Mouse (Mus musculus): Measurements from ENCODE around the gene Ier5. TPM values are rescaled to one million over a fixed set of nuclear protein-coding genes. Genes with fewer than 3 reads are reported as not detected.
A peak's percentile ranks its signal among the peaks of the same experiment; 100 is the strongest.

The Ier5 gene
- total and polyA plus RNA-seq, 3 experiments: 9.8 to 16.8 (median 12.5) TPM

- WGBS: 29% methylated on average over 4 of the region's 4 CpGs
- no peaks in the 10 kb centered on the region for H3K79me2 ChIP-seq (replicated peaks; ENCODE audit: control insufficient read depth, insufficient read depth, low read length)
- peak overlapping the region; percentile 34 for H3K27ac ChIP-seq
- H3K9ac ChIP-seq (ENCODE audit: low read depth, low read length): no peak overlapping the region
- no peaks in the 10 kb centered on the region for H3K27me3 ChIP-seq (ENCODE audit: control insufficient read depth, insufficient read depth, low read length)
- peaks cover 11% of the 10 kb centered on the region for H3K4me1 ChIP-seq (ENCODE audit: control insufficient read depth, insufficient read depth, low read length)
- intact Hi-C loops (cut with DNase I): no loop called here
- peaks cover 4% of the 10 kb centered on the region; the same call in 1 of the 2 replicates for H3K36me3 ChIP-seq (ENCODE audit: control insufficient read depth, insufficient read depth, low read length)
- TF ChIP-seq EP300 (IDR thresholded peaks at IDR 0.05; ENCODE audit: insufficient read depth, low read depth, low read length) (no peak), POLR2A (IDR thresholded peaks at IDR 0.05; ENCODE audit: insufficient read depth, low read depth, low read length) (no peak), CTCF (IDR thresholded peaks at IDR 0.05) (no peak)
- no peak for DNase-seq
- no peak overlapping the region for H3K4me3 ChIP-seq
These were observed 9.0 kb upstream of the Ier5 start for GRCm38 (mm10) chr1:155108412-155108811.

- no peaks in the 10 kb centered on the region for H3K79me2 ChIP-seq (replicated peaks; ENCODE audit: control insufficient read depth, insufficient read depth, low read length)
These were observed 8.4 kb upstream of the Ier5 start for GRCm38 (mm10) chr1:155107843-155108242.

GRCm38 (mm10) chr1:155106310-155106709 lies 6.9 kb upstream of the Ier5 start:
- Histone ChIP-seq H3K36me3 (ENCODE audit: control insufficient read depth, insufficient read depth, low read length) (peaks cover 4% of the 10 kb centered on the region; the same call in 1 of the 2 replicates), H3K4me1 (ENCODE audit: control insufficient read depth, insufficient read depth, low read length) (peaks cover 11% of the 10 kb centered on the region), H3K4me3 (no peak overlapping the region), H3K27ac (no peak overlapping the region), H3K79me2 (replicated peaks; ENCODE audit: control insufficient read depth, insufficient read depth, low read length) (no peaks in the 10 kb centered on the region), H3K27me3 (ENCODE audit: control insufficient read depth, insufficient read depth, low read length) (no peaks in the 10 kb centered on the region), H3K9ac (ENCODE audit: low read depth, low read length) (no peak overlapping the region)
- WGBS: 72% methylated on average over 1 of the region's 1 CpGs
- intact Hi-C loops (cut with DNase I): no loop called here
- DNase-seq: no peak
- TF ChIP-seq EP300 (IDR thresholded peaks at IDR 0.05; ENCODE audit: insufficient read depth, low read depth, low read length) (no peak), POLR2A (IDR thresholded peaks at IDR 0.05; ENCODE audit: insufficient read depth, low read depth, low read length) (no peak), CTCF (IDR thresholded peaks at IDR 0.05) (no peak)

More at GRCm38 (mm10) chr1:155107843-155108242, 8.4 kb upstream of the Ier5 start:
- peaks cover 11% of the 10 kb centered on the region for H3K4me1 ChIP-seq (ENCODE audit: control insufficient read depth, insufficient read depth, low read length)
- intact Hi-C loops (cut with DNase I): no loop called here
- H3K27me3 ChIP-seq (ENCODE audit: control insufficient read depth, insufficient read depth, low read length): no peaks in the 10 kb centered on the region
- H3K4me3 ChIP-seq: no peak overlapping the region
- no peak overlapping the region for H3K9ac ChIP-seq (ENCODE audit: low read depth, low read length)
- DNase-seq: no peak
- no peak for TF ChIP-seq POLR2A (IDR thresholded peaks at IDR 0.05; ENCODE audit: insufficient read depth, low read depth, low read length)
- 39% methylated on average over 5 of the region's 5 CpGs for WGBS
- no peak overlapping the region for H3K27ac ChIP-seq
- peaks cover 4% of the 10 kb centered on the region; the same call in 1 of the 2 replicates for H3K36me3 ChIP-seq (ENCODE audit: control insufficient read depth, insufficient read depth, low read length)

- TF ChIP-seq CTCF (IDR thresholded peaks at IDR 0.05) (no peak), POLR2A (IDR thresholded peaks at IDR 0.05; ENCODE audit: insufficient read depth, low read depth, low read length) (no peak), EP300 (IDR thresholded peaks at IDR 0.05; ENCODE audit: insufficient read depth, low read depth, low read length) (no peak)
- Histone ChIP-seq H3K27ac (no peak overlapping the region; the same call in 1 of the 2 replicates), H3K36me3 (ENCODE audit: control insufficient read depth, insufficient read depth, low read length) (no peaks in the 10 kb centered on the region), H3K79me2 (replicated peaks; ENCODE audit: control insufficient read depth, insufficient read depth, low read length) (no peaks in the 10 kb centered on the region), H3K4me3 (no peak overlapping the region), H3K9ac (ENCODE audit: low read depth, low read length) (no peak overlapping the region), H3K4me1 (ENCODE audit: control insufficient read depth, insufficient read depth, low read length) (peaks cover 5% of the 10 kb centered on the region), H3K27me3 (ENCODE audit: control insufficient read depth, insufficient read depth, low read length) (no peaks in the 10 kb centered on the region)
- DNase-seq: no peak
- WGBS: 66% methylated on average over 5 of the region's 5 CpGs
- intact Hi-C loops (cut with DNase I): no loop called here
These were observed 4.6 kb upstream of the Ier5 start for GRCm38 (mm10) chr1:155103991-155104390.

GRCm38 (mm10) chr1:155102631-155103030 lies 3.2 kb upstream of the Ier5 start:
- Histone ChIP-seq H3K27ac (no peak overlapping the region), H3K27me3 (ENCODE audit: control insufficient read depth, insufficient read depth, low read length) (no peaks in the 10 kb centered on the region), H3K79me2 (replicated peaks; ENCODE audit: control insufficient read depth, insufficient read depth, low read length) (peaks cover 5% of the 10 kb centered on the region; the same call in 1 of the 2 replicates), H3K4me1 (ENCODE audit: control insufficient read depth, insufficient read depth, low read length) (no peaks in the 10 kb centered on the region), H3K4me3 (no peak overlapping the region), H3K9ac (ENCODE audit: low read depth, low read length) (no peak overlapping the region), H3K36me3 (ENCODE audit: control insufficient read depth, insufficient read depth, low read length) (no peaks in the 10 kb centered on the region)
- no peak for DNase-seq
- intact Hi-C loops (cut with DNase I): no loop called here
- no peak for TF ChIP-seq CTCF (IDR thresholded peaks at IDR 0.05)
- TF ChIP-seq EP300 (IDR thresholded peaks at IDR 0.05; ENCODE audit: insufficient read depth, low read depth, low read length): no peak
- no peak for TF ChIP-seq POLR2A (IDR thresholded peaks at IDR 0.05; ENCODE audit: insufficient read depth, low read depth, low read length)
- 93% methylated on average over 4 of the region's 4 CpGs for WGBS

- no peaks in the 10 kb centered on the region for H3K27me3 ChIP-seq (ENCODE audit: control insufficient read depth, insufficient read depth, low read length)
- WGBS: under 1% methylated on average over 92 of the region's 93 CpGs
- peak overlapping the region; percentile 68 for H3K4me3 ChIP-seq
- peak overlapping the region; percentile 95 for H3K27ac ChIP-seq
- TF ChIP-seq POLR2A (IDR thresholded peaks at IDR 0.05; ENCODE audit: insufficient read depth, low read depth, low read length) (no peak), CTCF (IDR thresholded peaks at IDR 0.05) (no peak), EP300 (IDR thresholded peaks at IDR 0.05; ENCODE audit: insufficient read depth, low read depth, low read length) (no peak)
- H3K36me3 ChIP-seq (ENCODE audit: control insufficient read depth, insufficient read depth, low read length): peaks cover 16% of the 10 kb centered on the region
- H3K4me1 ChIP-seq (ENCODE audit: control insufficient read depth, insufficient read depth, low read length): peaks cover 5% of the 10 kb centered on the region
- H3K79me2 ChIP-seq (replicated peaks; ENCODE audit: control insufficient read depth, insufficient read depth, low read length): peaks cover 5% of the 10 kb centered on the region; the same call in 1 of the 2 replicates
- peak; percentile 83 to 85 for DNase-seq
- intact Hi-C loops (cut with DNase I): loop anchor here (1.0 to 5.0 kb wide), 4 partner anchors 40 to 119 kb away; no protein-coding TSS in a partner anchor
- peak overlapping the region; percentile 93 for H3K9ac ChIP-seq (ENCODE audit: low read depth, low read length)
These were observed 753 bp downstream of the Ier5 start for GRCm38 (mm10) chr1:155098486-155099279.
